Mouse (Mus musculus) intestine, embryonic 15.5 days (tissue): ENCODE measurements at regions not wholly inside any gene's neighbourhood (a gene's known extent, or its start where the extent isn't known, plus 50 kb on each side); places are given as distances from the start of the nearest gene placed in this dataset.

ENCODE experiments used
- ATAC-seq: fragments of 200-750 bp; cut with Nextera tagmentation; 2 replicates; pipeline ENCODE4 v1.8.0; 2017; ENCODE audit warnings: moderate TSS enrichment, moderate library complexity
- H3K27ac ChIP-seq: fragments of 300-500 bp; sonication (generic); 2 replicates; pipeline ENCODE4 v1.5.1; 2015; ENCODE audit warnings: mild to moderate bottlenecking, inconsistent platforms
- H3K27me3 ChIP-seq: fragments of 300-500 bp; sonication (generic); replicated peaks from 2 replicates; pipeline ENCODE4 v1.6.1; 2015; ENCODE audit warnings: inconsistent platforms
- H3K36me3 ChIP-seq: fragments of 300-500 bp; sonication (generic); 2 replicates; pipeline ENCODE4 v1.6.1; 2015; ENCODE audit warnings: inconsistent platforms
- H3K4me1 ChIP-seq: fragments of 300-500 bp; sonication (generic); replicated peaks from 2 replicates; pipeline ENCODE4 v1.6.1; 2015; ENCODE audit warnings: inconsistent platforms
- H3K4me2 ChIP-seq: fragments of 300-500 bp; sonication (generic); replicated peaks from 2 replicates; pipeline ENCODE4 v1.6.1; 2015; ENCODE audit warnings: mild to moderate bottlenecking, inconsistent platforms
- H3K4me3 ChIP-seq: fragments of 300-500 bp; sonication (generic); replicated peaks from 2 replicates; pipeline ENCODE4 v1.5.1; 2015; ENCODE audit warnings: inconsistent platforms
- H3K9ac ChIP-seq: fragments of 300-500 bp; sonication (generic); 2 replicates; pipeline ENCODE4 v1.6.1; 2015; ENCODE audit warnings: inconsistent platforms
- H3K9me3 ChIP-seq: fragments of 300-500 bp; sonication (generic); 2 replicates; pipeline ENCODE4 v1.6.1; 2016; ENCODE audit warnings: inconsistent platforms
- WGBS: fragments of 180-500 bp; shearing (Covaris S2); methylation state at CpG from one replicate; pipeline ENCODE4 v1.1.7; 2015; 5-methylcytosine and 5-hydroxymethylcytosine counted together

DNA sequence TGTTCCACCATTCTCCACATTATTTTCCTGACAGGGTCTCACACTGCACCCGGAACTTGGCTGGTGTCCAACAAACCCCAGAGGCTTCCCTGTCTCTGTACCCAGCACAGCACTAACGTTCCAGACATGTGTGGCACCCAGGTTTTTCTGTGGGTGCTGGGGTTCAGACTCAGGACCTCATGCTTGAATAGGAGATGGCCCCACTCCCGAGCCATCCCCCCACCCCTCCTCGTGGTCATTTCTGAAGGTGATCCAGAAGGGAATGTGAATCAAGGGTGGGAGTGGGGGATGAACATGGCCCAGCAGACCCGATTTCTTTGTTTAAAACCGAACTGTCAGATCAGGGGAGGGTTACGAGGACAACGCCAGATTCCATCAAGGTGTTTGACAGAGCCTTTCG, 245.6 kb downstream of the Tbc1d1 start:
- Histone ChIP-seq H3K36me3 (no peaks in the 10 kb centered on the region), H3K9ac (no peak overlapping the region), H3K27ac (no peak overlapping the region), H3K4me2 (no peak overlapping the region), H3K4me3 (no peak overlapping the region), H3K9me3 (no peaks in the 10 kb centered on the region), H3K27me3 (no peaks in the 10 kb centered on the region), H3K4me1 (0 out of 2 replicates have a peak, but pooled peaks cover 6% of the 10 kb centered on the region)
- 77% methylated on average over 9 of the region's 9 CpGs for WGBS
- ATAC-seq: no peak

DNA sequence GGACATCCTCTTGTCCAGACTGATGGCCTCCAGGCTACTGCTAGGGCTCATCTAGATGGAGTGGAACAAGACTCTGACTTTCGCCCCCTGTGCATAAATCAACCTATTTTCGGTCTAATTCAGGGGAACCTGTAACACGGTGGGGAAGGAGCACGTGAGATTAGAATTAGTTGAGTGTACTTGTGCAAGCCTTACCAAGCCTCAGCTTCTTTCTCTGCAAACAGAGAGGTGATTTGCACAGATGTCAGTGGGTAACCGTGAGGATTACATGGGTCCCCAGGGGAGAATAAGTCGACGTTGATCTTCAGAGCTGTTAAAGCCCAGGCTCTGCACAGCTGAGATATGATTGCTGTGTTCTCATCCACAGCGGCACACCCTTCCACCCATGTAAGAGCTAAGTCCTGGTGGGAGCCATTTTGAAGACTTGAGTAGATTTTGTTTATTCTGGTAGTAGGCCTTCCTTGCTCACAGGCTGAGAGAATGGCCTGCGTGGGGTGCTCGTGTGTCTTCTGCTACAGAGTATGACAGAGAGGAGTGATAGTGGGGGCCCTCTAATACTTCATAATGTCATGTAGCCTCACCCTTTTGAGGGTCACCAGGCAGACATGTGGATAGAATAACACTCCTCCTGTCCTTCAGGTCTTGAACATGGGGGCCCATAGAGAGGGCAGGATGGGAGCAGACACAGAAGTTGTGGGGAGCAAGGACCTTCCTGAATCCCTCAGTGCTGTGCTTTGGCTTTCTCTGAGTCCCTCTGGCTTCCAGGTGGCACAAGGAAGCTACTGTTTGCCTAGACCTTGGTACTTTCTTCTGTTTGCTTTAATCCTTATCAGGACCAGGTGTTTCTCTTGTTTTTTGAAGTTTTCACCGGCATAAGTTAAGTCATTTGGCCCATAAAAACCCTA, 247.2 kb downstream of the Tbc1d1 start:
- 75% methylated on average over 11 of the region's 11 CpGs for WGBS
- Histone ChIP-seq H3K4me2 (no peak overlapping the region), H3K9me3 (no peaks in the 10 kb centered on the region), H3K4me3 (no peak overlapping the region), H3K27me3 (no peaks in the 10 kb centered on the region), H3K4me1 (0 out of 2 replicates have a peak, but pooled peaks cover 6% of the 10 kb centered on the region), H3K36me3 (no peaks in the 10 kb centered on the region), H3K9ac (no peak overlapping the region), H3K27ac (peak overlapping the region; percentile 57; the same call in 1 of the 2 replicates)
- ATAC-seq: peak; percentile 92

DNA sequence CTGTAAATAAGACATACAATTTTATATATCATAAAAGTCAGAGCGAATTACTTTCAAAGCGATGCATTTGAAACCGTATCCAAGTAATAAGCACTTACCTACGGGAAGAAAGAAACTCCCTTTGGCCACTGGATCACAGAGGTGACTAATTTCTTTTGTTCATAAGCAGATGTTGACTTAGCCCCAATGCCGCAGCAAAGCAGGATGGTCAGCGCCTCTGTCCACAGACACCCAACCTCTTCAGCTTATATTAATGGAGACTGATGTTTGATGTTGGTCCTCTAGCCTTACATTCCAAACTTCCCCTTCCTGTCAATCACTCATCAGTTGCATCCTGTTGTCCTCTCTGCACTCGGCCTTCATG, 247.9 kb downstream of the Tbc1d1 start:
- no peak overlapping the region for H3K9ac ChIP-seq
- no peaks in the 10 kb centered on the region for H3K9me3 ChIP-seq
- ATAC-seq: peak; percentile 68
- no peak overlapping the region for H3K27ac ChIP-seq
- H3K4me3 ChIP-seq: no peak overlapping the region
- H3K4me1 ChIP-seq: 0 out of 2 replicates have a peak, but pooled peaks cover 6% of the 10 kb centered on the region
- WGBS: 61% methylated on average over 7 of the region's 7 CpGs
- no peak overlapping the region for H3K4me2 ChIP-seq
- H3K27me3 ChIP-seq: no peaks in the 10 kb centered on the region
- H3K36me3 ChIP-seq: no peaks in the 10 kb centered on the region

DNA sequence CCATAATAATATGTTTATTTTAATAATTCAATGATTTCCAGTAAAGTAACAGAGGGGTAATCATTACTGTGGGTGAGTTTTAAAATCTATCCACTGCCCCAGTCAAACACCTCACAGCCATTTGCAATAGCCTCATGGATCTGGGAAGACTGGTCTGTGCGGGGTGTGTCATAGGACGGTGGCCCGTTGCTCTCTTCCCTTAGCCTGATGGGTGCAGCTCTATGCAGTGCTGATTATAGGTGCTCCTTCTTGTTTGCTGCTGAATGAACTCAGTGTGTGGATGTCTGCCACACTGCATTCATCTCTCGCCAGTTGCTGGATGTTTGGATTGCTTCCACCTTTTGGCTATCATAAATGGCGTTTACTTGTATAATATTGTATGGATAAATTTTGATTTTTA, 248.4 kb downstream of the Tbc1d1 start:
- H3K36me3 ChIP-seq: no peaks in the 10 kb centered on the region
- WGBS: 88% methylated on average over 5 of the region's 5 CpGs
- H3K4me2 ChIP-seq: no peak overlapping the region
- no peaks in the 10 kb centered on the region for H3K27me3 ChIP-seq
- H3K9ac ChIP-seq: no peak overlapping the region
- ATAC-seq: peak; percentile 37; the same call in 1 of the 2 replicates
- no peak overlapping the region for H3K27ac ChIP-seq
- 0 out of 2 replicates have a peak, but pooled peaks cover 6% of the 10 kb centered on the region for H3K4me1 ChIP-seq
- H3K4me3 ChIP-seq: no peak overlapping the region
- no peaks in the 10 kb centered on the region for H3K9me3 ChIP-seq

DNA sequence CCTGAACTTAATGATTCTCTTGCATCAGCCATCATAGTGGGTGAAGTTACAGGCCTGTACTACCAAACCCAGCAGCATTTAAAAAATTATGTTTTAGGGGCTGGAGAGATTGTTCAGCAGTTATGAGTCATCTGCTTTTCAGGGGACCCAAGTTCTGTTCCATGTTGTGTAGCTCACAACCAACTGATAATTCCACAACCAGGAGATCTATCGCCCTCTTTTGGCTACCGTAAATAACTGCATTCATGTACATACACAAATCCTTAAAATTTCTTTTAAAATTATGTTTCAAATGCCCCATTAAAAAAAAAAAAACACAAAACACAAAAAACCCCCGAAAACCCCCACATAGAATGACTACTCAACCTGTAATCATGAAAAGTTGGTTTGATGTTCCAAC, 252.8 kb downstream of the Tbc1d1 start:
- H3K4me2 ChIP-seq: no peak overlapping the region
- no peaks in the 10 kb centered on the region for H3K27me3 ChIP-seq
- H3K27ac ChIP-seq: no peak overlapping the region
- H3K9ac ChIP-seq: no peak overlapping the region
- WGBS: 78% methylated on average over 3 of the region's 3 CpGs
- no peak overlapping the region for H3K4me3 ChIP-seq
- no peaks in the 10 kb centered on the region for H3K36me3 ChIP-seq
- no peak for ATAC-seq
- no peaks in the 10 kb centered on the region for H3K9me3 ChIP-seq
- peaks cover 6% of the 10 kb centered on the region; the same call in 1 of the 2 replicates for H3K4me1 ChIP-seq

DNA sequence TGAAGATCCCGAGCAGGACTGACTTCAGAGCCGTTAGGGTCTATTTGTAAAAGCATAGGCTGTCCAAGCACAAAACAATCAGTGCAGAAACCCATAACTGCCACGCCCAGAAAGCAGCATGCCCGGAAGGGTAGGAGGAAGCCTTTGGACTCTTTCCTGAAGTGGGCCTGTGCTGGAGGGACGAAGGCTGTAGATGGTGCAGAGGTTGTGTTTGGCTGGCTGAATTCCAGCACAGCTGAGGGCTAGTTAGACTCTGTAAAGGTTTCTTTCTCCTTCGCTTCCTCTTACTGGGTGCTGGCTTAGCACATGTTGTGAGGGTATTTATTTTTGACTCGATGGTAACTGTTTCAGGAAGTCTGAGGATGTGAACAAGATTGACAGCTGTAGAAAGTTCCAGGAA, 254.5 kb downstream of the Tbc1d1 start:
- no peak overlapping the region for H3K4me3 ChIP-seq
- H3K36me3 ChIP-seq: no peaks in the 10 kb centered on the region
- peak overlapping the region; percentile 38; the same call in 1 of the 2 replicates for H3K27ac ChIP-seq
- H3K4me2 ChIP-seq: no peak overlapping the region
- H3K27me3 ChIP-seq: no peaks in the 10 kb centered on the region
- H3K9me3 ChIP-seq: no peaks in the 10 kb centered on the region
- ATAC-seq: peak; percentile 90
- no peak overlapping the region for H3K9ac ChIP-seq
- WGBS: 42% methylated on average over 7 of the region's 7 CpGs
- H3K4me1 ChIP-seq: peaks cover 6% of the 10 kb centered on the region; the same call in 1 of the 2 replicates

DNA sequence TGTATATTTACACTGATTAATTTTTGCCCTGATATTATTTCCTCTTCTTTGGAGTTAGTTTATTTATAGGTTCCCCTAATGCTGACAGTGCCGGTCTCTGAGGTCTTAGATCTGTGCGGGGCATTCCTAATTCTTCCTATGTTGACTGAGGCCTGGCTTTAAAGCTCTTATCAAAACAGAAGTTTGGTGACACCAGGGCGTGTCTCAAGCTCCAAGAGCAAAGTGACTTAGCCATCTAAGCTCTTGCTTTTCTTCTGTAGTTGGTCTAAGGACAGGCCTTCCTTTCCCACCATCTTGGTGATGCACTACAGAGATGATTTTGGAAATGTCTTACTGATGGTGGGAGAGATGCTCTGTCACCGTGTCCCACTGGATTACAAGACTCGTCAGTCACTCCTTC, 258.4 kb downstream of the Tbc1d1 start:
- Histone ChIP-seq H3K27me3 (no peaks in the 10 kb centered on the region), H3K4me2 (no peak overlapping the region), H3K9me3 (no peaks in the 10 kb centered on the region), H3K4me1 (peaks cover 6% of the 10 kb centered on the region; the same call in 1 of the 2 replicates), H3K9ac (no peak overlapping the region), H3K27ac (no peak overlapping the region), H3K4me3 (no peak overlapping the region), H3K36me3 (no peaks in the 10 kb centered on the region)
- 59% methylated on average over 5 of the region's 5 CpGs for WGBS
- ATAC-seq: no peak

DNA sequence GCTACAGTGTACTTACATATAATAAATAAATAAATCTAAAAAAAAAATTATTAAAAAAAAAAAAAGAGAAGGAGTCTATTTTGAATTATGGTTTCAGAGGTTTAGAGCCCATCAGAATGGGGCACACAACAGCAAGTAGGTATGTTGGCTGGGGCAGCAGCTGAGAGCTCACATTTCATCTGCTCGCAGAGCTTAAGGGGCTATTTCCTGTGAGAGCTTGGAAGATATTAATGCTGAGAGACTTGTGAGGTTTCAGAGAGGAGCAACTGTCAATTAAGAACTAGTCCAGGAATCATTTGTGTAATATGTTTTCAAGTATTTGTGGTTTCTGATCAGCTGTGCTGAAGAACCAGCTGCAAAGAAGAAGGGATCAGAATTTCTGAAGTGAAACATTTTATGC, 263.3 kb downstream of the Tbc1d1 start:
- no peak overlapping the region for H3K4me2 ChIP-seq
- H3K27me3 ChIP-seq: no peaks in the 10 kb centered on the region
- H3K9ac ChIP-seq: no peak overlapping the region
- ATAC-seq: no peak
- H3K9me3 ChIP-seq: no peaks in the 10 kb centered on the region
- H3K27ac ChIP-seq: no peak overlapping the region
- H3K36me3 ChIP-seq: no peaks in the 10 kb centered on the region
- WGBS: 70% methylated on average over 1 of the region's 1 CpGs
- H3K4me1 ChIP-seq: peaks cover 9% of the 10 kb centered on the region; the same call in 1 of the 2 replicates
- no peak overlapping the region for H3K4me3 ChIP-seq

DNA sequence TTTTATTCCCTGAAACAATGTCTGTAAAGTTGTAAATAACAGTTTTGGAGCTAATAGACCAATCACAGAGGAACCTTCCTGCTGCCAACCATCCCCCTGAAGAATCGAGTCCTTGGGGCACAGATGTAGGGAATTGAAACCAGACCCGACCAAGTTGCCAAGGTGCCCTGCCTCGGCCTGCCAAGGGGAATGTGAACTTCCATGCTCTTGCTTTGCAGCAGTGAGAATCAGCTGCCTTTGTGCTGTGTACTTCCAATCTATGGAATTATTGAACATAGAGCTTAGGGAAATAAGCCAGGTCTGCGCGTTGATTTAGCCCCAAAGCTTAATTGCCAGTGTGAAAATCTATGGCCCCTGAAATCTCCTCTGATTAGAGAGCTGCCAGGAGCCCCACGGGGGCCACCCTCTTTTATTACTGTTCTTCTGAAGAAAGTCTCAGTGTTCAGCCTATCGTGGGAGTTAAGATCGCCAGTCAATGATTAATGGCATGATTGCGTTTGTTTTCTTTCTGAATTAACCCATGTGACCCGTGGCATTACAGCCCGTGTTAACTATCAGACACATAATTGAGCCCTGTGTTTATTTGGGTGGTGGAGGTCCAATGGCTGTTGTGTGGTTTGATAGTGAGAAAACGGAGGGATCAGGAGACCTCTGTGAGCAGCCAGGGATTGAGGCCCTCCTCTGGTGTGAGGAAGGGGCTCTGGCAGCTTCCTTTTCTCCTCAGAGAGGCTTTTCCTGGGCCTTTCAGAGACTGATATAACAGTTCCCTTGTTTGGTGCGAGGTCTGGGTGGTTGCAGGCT, 266.9 kb downstream of the Tbc1d1 start:
- peaks cover 9% of the 10 kb centered on the region; the same call in 1 of the 2 replicates for H3K4me1 ChIP-seq
- WGBS: 18% methylated on average over 13 of the region's 13 CpGs
- no peaks in the 10 kb centered on the region for H3K9me3 ChIP-seq
- H3K4me2 ChIP-seq: 0 out of 2 replicates have a peak overlapping the region, but pooled peaks have one; percentile 19
- peak; percentile 96 for ATAC-seq
- no peak overlapping the region for H3K9ac ChIP-seq
- no peaks in the 10 kb centered on the region for H3K27me3 ChIP-seq
- no peaks in the 10 kb centered on the region for H3K36me3 ChIP-seq
- no peak overlapping the region for H3K4me3 ChIP-seq
- peak overlapping the region; percentile 54; the same call in 1 of the 2 replicates for H3K27ac ChIP-seq

DNA sequence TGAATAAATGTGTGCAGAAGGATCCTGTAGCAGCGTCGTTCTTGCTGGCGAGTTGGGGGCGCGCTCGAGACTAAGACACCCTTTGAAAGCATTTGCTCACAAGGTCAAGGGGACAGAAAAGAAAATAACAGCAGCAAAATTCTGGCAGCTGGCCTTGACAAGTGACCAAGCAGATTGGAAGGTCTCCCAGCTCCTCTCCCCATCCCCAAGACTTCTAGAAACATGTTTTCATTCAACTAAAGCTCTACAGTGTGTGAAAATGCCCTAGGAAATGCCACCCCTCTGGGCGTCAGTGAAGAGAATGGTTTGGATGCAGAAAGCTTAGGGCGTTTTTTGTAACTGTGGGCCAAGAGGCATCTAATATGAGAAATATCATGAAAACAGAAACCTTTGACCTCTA, 272.7 kb downstream of the Tbc1d1 start:
- Histone ChIP-seq H3K27me3 (no peaks in the 10 kb centered on the region), H3K4me3 (no peak overlapping the region), H3K36me3 (no peaks in the 10 kb centered on the region), H3K4me2 (no peak overlapping the region), H3K9ac (no peak overlapping the region), H3K9me3 (no peaks in the 10 kb centered on the region), H3K4me1 (0 out of 2 replicates have a peak, but pooled peaks cover 5% of the 10 kb centered on the region), H3K27ac (no peak overlapping the region)
- WGBS: 64% methylated on average over 8 of the region's 8 CpGs
- ATAC-seq: no peak

DNA sequence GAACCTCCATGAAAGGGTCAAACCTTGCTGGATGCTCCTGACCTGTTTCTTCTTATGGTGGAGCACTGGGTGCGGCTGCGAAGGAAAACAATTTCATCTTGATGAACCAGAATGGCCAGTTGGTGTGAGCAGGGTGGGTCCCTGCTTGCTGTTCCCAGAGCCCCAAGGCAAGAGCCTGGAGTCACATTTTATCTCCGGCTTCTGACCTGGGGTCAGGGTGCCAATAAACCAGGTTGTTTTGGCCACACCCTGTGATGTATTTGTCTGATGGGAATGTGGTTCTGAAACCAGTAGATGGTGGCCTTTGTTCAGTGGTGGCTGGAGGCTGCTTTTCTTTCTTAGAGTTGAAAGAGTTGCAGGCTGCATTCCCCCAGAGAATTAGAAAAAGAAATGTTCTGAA, 274.4 kb downstream of the Tbc1d1 start:
- H3K9me3 ChIP-seq: no peaks in the 10 kb centered on the region
- H3K36me3 ChIP-seq: no peaks in the 10 kb centered on the region
- peak overlapping the region; percentile 83 for H3K27ac ChIP-seq
- 56% methylated on average over 3 of the region's 3 CpGs for WGBS
- no peaks in the 10 kb centered on the region for H3K27me3 ChIP-seq
- H3K4me2 ChIP-seq: no peak overlapping the region
- H3K4me1 ChIP-seq: 0 out of 2 replicates have a peak, but pooled peaks cover 5% of the 10 kb centered on the region
- ATAC-seq: peak; percentile 81
- no peak overlapping the region for H3K4me3 ChIP-seq
- no peak overlapping the region for H3K9ac ChIP-seq

DNA sequence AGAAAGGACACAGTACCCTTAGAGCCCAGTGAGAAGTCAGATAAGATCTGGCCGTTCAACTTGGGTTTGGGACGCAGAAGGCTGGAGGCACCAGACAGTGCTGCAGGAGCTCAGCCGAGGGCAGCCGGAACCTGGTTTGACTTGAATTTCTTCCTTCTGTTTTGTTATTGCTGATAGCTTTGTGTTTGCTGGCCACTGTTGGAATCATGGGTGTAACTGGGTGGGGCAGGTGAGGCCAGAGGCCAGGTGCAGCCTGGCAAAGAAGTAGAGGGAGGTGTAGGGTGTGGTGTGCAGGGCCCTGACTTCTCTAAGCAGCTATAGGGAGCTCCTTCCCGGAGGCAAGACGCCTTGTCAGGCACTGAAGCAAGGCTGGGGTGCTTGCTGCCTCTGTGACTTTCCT, 275.5 kb downstream of the Tbc1d1 start:
- Histone ChIP-seq H3K4me2 (0 out of 2 replicates have a peak overlapping the region, but pooled peaks have one; percentile 11), H3K4me3 (no peak overlapping the region), H3K27me3 (no peaks in the 10 kb centered on the region), H3K27ac (peak overlapping the region; percentile 83), H3K4me1 (0 out of 2 replicates have a peak, but pooled peaks cover 8% of the 10 kb centered on the region), H3K9me3 (no peaks in the 10 kb centered on the region), H3K36me3 (no peaks in the 10 kb centered on the region), H3K9ac (no peak overlapping the region)
- peak; percentile 95 for ATAC-seq
- 63% methylated on average over 6 of the region's 6 CpGs for WGBS
